ENCODE assay signal across 8 mouse cellular contexts in the genomic region with DNA sequence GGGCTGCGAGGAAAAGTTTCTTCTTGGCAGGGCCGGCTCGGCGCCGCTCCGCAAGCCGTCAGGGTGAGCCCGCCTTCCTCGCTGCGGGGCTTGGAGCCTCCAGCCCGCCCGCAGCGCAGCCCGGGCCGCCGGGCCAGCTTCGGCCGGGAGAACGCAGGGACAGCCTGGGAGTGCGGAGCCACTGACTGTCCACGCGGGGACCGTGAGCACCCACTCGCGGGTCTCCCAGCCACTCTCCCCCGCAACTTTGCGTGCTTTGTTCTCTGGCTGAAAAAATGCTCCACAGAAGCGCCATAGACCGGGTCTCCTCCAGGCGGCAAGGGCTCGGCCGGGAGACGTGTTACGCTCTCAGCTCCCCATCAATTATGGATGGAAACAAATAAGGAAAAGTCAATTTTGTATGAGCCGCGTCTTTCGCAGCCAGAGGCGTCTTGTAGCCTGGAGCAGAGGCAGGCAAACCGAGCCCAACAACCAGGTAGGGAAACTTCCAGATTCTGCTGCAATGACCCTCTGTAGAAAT.
DNase-seq lines count a peak whose midpoint lies in the region; ATAC-seq and TF ChIP-seq lines count a peak whose summit lies in the region.

No protein-coding gene starts in this region.

- H3K36me3 ChIP-seq in hindbrain, embryonic 14.5 days (replicated peaks; ENCODE audit: control insufficient read depth, insufficient read depth): no peaks in the 10 kb centered on the region
- no peaks in the 10 kb centered on the region for H3K36me3 ChIP-seq in midbrain, embryonic 12.5 days

- H3K27me3 ChIP-seq in hindbrain, embryonic 14.5 days (ENCODE audit: control insufficient read depth, insufficient read depth, low read length): 0 out of 2 replicates have a peak, but pooled peaks cover 3% of the 10 kb centered on the region
- H3K27me3 ChIP-seq in midbrain, embryonic 12.5 days: peaks cover 43% of the 10 kb centered on the region

- H3K9me3 ChIP-seq in hindbrain, embryonic 14.5 days (ENCODE audit: control insufficient read depth, low read length): no peaks in the 10 kb centered on the region
- no peaks in the 10 kb centered on the region for H3K9me3 ChIP-seq in midbrain, embryonic 12.5 days

- no peak for DNase-seq in left cerebral cortex, adult 2 months (ENCODE audit: extremely low spot score in 1 of 2, low spot score in 2 of 2)
- DNase-seq in left cerebral cortex, postnatal 10 days (ENCODE audit: extremely low spot score in 1 of 2, low spot score in 2 of 2): no peak
- peak; percentile 66 for DNase-seq in embryo, embryonic 10.5 days (ENCODE audit: low spot score)
- peak; percentile 43 for DNase-seq in hindbrain, embryonic 14.5 days (ENCODE audit: low spot score)
- DNase-seq in adrenal gland, adult 2 months: no peak
- no peak for DNase-seq in thymus, postnatal 25 days
- DNase-seq in T-cell, adult 2 months (ENCODE audit: low spot score): no peak

- WGBS in hindbrain, embryonic 14.5 days: under 1% methylated on average over 38 of the region's 39 CpGs
- under 1% methylated on average over 39 of the region's 39 CpGs for WGBS in midbrain, embryonic 12.5 days

- H3K9ac ChIP-seq in hindbrain, embryonic 14.5 days: peak overlapping the region; percentile 89
- H3K9ac ChIP-seq in midbrain, embryonic 12.5 days (replicated peaks): peak overlapping the region; percentile 74

- intact Hi-C loops in left cerebral cortex, adult 2 months (cut with DNase I): loop anchor here (2.0 to 5.0 kb wide), 3 partner anchors 47 to 508 kb away; no protein-coding TSS in a partner anchor
- intact Hi-C loops in left cerebral cortex, postnatal 10 days (cut with DNase I): loop anchor here (5.0 kb wide), 4 partner anchors 47 to 508 kb away; no protein-coding TSS in a partner anchor

- peak overlapping the region; percentile 84 for H3K27ac ChIP-seq in left cerebral cortex, adult 2 months
- peak overlapping the region; percentile 95 for H3K27ac ChIP-seq in hindbrain, embryonic 14.5 days
- H3K27ac ChIP-seq in midbrain, embryonic 12.5 days (replicated peaks): peak overlapping the region; percentile 87

- peak overlapping the region; percentile 74 for H3K4me3 ChIP-seq in left cerebral cortex, adult 2 months
- H3K4me3 ChIP-seq in hindbrain, embryonic 14.5 days (replicated peaks; ENCODE audit: low read length): peak overlapping the region; percentile 82
- peak overlapping the region; percentile 74 for H3K4me3 ChIP-seq in midbrain, embryonic 12.5 days

- no peak for ATAC-seq in hindbrain, embryonic 14.5 days (ENCODE audit: low FRiP score)
- peak; percentile 72 for ATAC-seq in midbrain, embryonic 12.5 days (ENCODE audit: low FRiP score, low read depth)

- peak overlapping the region; percentile 91 for H3K4me2 ChIP-seq in hindbrain, embryonic 14.5 days (replicated peaks)
- peak overlapping the region; percentile 98 for H3K4me2 ChIP-seq in midbrain, embryonic 12.5 days (replicated peaks)

- TF ChIP-seq CTCF in left cerebral cortex, adult 2 months (IDR thresholded peaks at IDR 0.05): no peak; the same call in 1 of the 2 replicates

- H3K4me1 ChIP-seq in hindbrain, embryonic 14.5 days (replicated peaks; ENCODE audit: control insufficient read depth, insufficient read depth, low read length): peaks cover 20% of the 10 kb centered on the region; the same call in 1 of the 2 replicates
- peaks cover 19% of the 10 kb centered on the region for H3K4me1 ChIP-seq in midbrain, embryonic 12.5 days

Comparison
In these comparisons a context has a peak if more than half of its experiments do, and no peak if none do; other contexts are left out.
1. DNase-seq: peak in embryo, embryonic 10.5 days (single experiment) and hindbrain, embryonic 14.5 days (single experiment); none in left cerebral cortex, adult 2 months (0 of 2), left cerebral cortex, postnatal 10 days (0 of 2), adrenal gland, adult 2 months (single experiment), thymus, postnatal 25 days (single experiment) and T-cell, adult 2 months (single experiment).
2. Peak in every context shown above with its lines, with median percentiles within 50 percentile points of each other: H3K27ac ChIP-seq and H3K4me3 ChIP-seq.